Mouse (Mus musculus) heart, adult 2 months (tissue): ENCODE data around the gene Cd19. TPM values are rescaled to one million over a fixed set of nuclear protein-coding genes. Genes with fewer than 3 reads are reported as not detected.

Experiments used
- DNase-seq, 2 experiments: peaks; one replicate each; pipeline ENCODE4 v3.0.0; 2021
- H3K27ac ChIP-seq: fragments of 200-600 bp; 2 replicates; pipeline ENCODE4 v1.8.1; 2022
- H3K27me3 ChIP-seq: fragments of 200-500 bp; 2 replicates; pipeline ENCODE4 v1.6.1; 2012; ENCODE audit warnings: mild to moderate bottlenecking, low read length, inconsistent platforms, mixed read lengths; ENCODE audit not compliant: control insufficient read depth, insufficient read depth
- H3K36me3 ChIP-seq: fragments of 200-500 bp; 2 replicates; pipeline ENCODE4 v1.6.1; 2012; ENCODE audit warnings: low read length, inconsistent platforms; ENCODE audit not compliant: control insufficient read depth, insufficient read depth
- H3K4me1 ChIP-seq: fragments of 200-500 bp; 2 replicates; pipeline ENCODE4 v1.6.1; 2011; ENCODE audit warnings: low read length; ENCODE audit not compliant: control insufficient read depth, insufficient read depth
- H3K4me3 ChIP-seq: fragments of 200-600 bp; 2 replicates; pipeline ENCODE4 v1.8.1; 2022
- H3K79me2 ChIP-seq: fragments of 200-500 bp; replicated peaks from 2 replicates; pipeline ENCODE4 v1.6.1; 2012; ENCODE audit warnings: mild to moderate bottlenecking, inconsistent platforms, low read length, moderate library complexity, mixed read lengths; ENCODE audit not compliant: control insufficient read depth, insufficient read depth
- H3K9ac ChIP-seq: fragments of 200-500 bp; 2 replicates; pipeline ENCODE4 v1.6.1; 2012; ENCODE audit warnings: low read depth, mild to moderate bottlenecking, control low read depth, inconsistent platforms, low read length, mixed read lengths
- CTCF ChIP-seq: fragments of 200-600 bp; IDR thresholded peaks from 2 replicates; pipeline ENCODE4 v1.8.1; 2022; ENCODE audit warnings: antibody characterized with exemption, mild to moderate bottlenecking, moderate library complexity
- EP300 ChIP-seq: fragments of 200-500 bp; IDR thresholded peaks from 2 replicates; pipeline ENCODE4 v1.6.1; 2011; ENCODE audit warnings: low read depth, low read length, control low read depth; ENCODE audit not compliant: insufficient read depth
- POLR2A ChIP-seq: fragments of 200-500 bp; IDR thresholded peaks from 2 replicates; pipeline ENCODE4 v1.6.1; 2011; ENCODE audit warnings: mild to moderate bottlenecking, low read depth, low read length, control low read depth; ENCODE audit not compliant: insufficient read depth
- WGBS: fragments of 180-500 bp; shearing (Covaris S2); methylation state at CpG from one replicate; pipeline ENCODE4 v1.1.7; 2018; 5-methylcytosine and 5-hydroxymethylcytosine counted together
- intact Hi-C: fragments of 180-260 bp; cut with DNase I; formaldehyde crosslinking; loops from one replicate; pipeline ENCODE4 v1.15.1; 2025
- microRNA-seq, 2 experiments: library from miRNA; unstranded; fragments of <30 nt; microRNA quantifications; one replicate each; pipeline ENCODE4 v1.2.0; 2021
- polyA plus RNA-seq: library from polyadenylated mRNA; depleted of rRNA; stranded (reverse); fragments of >200 nt; gene quantifications from 2 replicates; pipeline ENCODE4 v1.2.3, GENCODE M21; 2012; rRNA removed
- total RNA-seq, 2 experiments: library from RNA; stranded (reverse); gene quantifications; 2 replicates each; pipeline ENCODE4 v1.2.3; 2021

The Cd19 gene
- total and polyA plus RNA-seq, 3 experiments, result 0.37 to 4.6 (median 1.9) TPM

DNA sequence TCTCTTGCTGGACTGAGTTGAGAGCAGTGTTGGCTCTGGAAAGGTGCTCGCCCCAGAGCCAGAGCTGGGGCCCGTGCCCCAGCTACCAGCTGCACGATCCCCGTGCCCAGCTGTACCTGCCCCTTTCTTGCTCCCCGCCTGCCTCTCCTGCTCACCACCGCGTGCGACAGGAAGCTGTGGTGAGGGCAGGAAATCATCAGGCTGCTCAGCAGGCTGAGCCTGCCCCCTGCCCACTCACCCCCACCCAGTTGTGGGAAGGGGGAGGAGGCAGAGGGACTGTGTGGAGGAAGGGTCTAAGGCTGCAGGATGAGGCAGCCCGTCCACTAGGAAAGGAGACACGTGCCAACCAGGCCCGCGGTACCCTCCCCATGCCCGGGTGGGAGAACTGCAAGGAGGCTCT, 45.3 kb downstream of the Cd19 start, which contains the start of gene Lat:
TSS of gene Lat (minus strand) at position 178 of the 400 bp plus-strand sequence.
- TF ChIP-seq CTCF (no peak), POLR2A (no peak), EP300 (no peak)
- intact Hi-C loops, result no loop called here
- DNase-seq, result peak in 1 of 2 experiments; percentile 55
- no peaks in the 10 kb centered on the region for H3K36me3 ChIP-seq
- no peaks in the 10 kb centered on the region for H3K79me2 ChIP-seq
- no peak within 1 kb of the TSS for H3K27ac ChIP-seq
- H3K4me1 ChIP-seq, result no peaks in the 10 kb centered on the region
- 57% methylated on average over 13 of the region's 13 CpGs for whole genome bisulfite sequencing
- no peak within 1 kb of the TSS for H3K9ac ChIP-seq
- H3K4me3 ChIP-seq, result no peak within 1 kb of the TSS
- no peaks in the 10 kb centered on the region for H3K27me3 ChIP-seq

GRCm38 (mm10) chr7:126368367-126368766, 46.3 kb downstream of the Cd19 start:
- no peak for DNase-seq
- no peak for TF ChIP-seq CTCF
- no peak for TF ChIP-seq POLR2A
- TF ChIP-seq EP300, result no peak
- no peak overlapping the region for H3K4me3 ChIP-seq
- intact Hi-C loops, result no loop called here
- H3K79me2 ChIP-seq, result no peaks in the 10 kb centered on the region
- H3K36me3 ChIP-seq, result no peaks in the 10 kb centered on the region
- no peak overlapping the region for H3K9ac ChIP-seq
- H3K27me3 ChIP-seq, result no peaks in the 10 kb centered on the region
- H3K27ac ChIP-seq, result no peak overlapping the region
- H3K4me1 ChIP-seq, result no peaks in the 10 kb centered on the region
- 79% methylated on average over 8 of the region's 8 CpGs for WGBS

DNA sequence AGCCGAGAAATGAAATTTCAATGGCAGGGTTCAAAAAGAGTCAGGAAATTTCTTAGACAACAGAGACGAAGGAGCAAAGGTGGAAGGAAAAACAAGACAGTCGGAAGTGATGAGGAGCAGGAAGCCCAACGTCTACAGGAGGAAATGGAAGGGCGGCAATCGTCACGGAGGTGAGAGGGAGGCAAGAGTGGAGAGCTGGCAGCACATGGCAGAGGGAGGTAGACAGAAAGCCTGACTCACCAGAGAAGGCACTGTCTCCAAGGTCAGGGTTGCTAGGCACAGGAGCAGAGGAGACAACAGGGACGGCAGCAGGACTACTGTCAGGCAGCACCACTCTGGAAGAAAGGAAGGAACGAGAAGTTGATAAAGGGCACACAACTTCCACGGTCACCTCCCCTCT, 47.1 kb downstream of the Cd19 start:
- no peak for DNase-seq
- Histone ChIP-seq H3K27me3 (no peaks in the 10 kb centered on the region), H3K79me2 (no peaks in the 10 kb centered on the region), H3K36me3 (no peaks in the 10 kb centered on the region), H3K4me3 (no peak overlapping the region), H3K9ac (no peak overlapping the region), H3K27ac (no peak overlapping the region), H3K4me1 (no peaks in the 10 kb centered on the region)
- 63% methylated on average over 10 of the region's 10 CpGs for WGBS
- no peak for TF ChIP-seq CTCF
- no peak for TF ChIP-seq EP300
- no peak for TF ChIP-seq POLR2A
- intact Hi-C loops, result no loop called here

DNA sequence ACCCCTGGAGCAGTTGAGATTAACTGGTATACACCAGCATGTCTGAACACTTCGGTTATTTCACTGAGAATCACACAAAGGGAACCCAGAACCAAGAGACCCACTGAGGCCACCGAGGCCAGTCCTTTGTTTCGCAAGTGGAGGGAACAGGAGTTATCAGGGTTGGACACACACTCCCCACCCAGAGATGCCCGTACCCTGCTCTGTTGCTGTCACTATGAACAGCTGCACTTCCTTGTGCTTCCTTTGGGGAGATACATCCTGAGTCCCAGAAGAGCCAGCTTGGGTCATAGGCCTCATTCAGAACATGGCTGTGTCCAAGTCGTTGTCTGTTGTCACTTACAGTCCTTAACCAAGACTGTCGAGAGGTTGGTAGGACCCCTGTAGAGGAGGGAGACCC, 51.7 kb downstream of the Cd19 start:
- H3K27ac ChIP-seq, result no peak overlapping the region
- no peak overlapping the region for H3K9ac ChIP-seq
- TF ChIP-seq POLR2A, result no peak
- TF ChIP-seq EP300, result no peak
- no peak for TF ChIP-seq CTCF
- no peak overlapping the region for H3K4me3 ChIP-seq
- H3K79me2 ChIP-seq, result no peaks in the 10 kb centered on the region
- WGBS, result 71% methylated on average over 6 of the region's 6 CpGs
- H3K27me3 ChIP-seq, result no peaks in the 10 kb centered on the region
- intact Hi-C loops, result no loop called here
- DNase-seq, result no peak
- no peaks in the 10 kb centered on the region for H3K4me1 ChIP-seq
- H3K36me3 ChIP-seq, result no peaks in the 10 kb centered on the region

DNA sequence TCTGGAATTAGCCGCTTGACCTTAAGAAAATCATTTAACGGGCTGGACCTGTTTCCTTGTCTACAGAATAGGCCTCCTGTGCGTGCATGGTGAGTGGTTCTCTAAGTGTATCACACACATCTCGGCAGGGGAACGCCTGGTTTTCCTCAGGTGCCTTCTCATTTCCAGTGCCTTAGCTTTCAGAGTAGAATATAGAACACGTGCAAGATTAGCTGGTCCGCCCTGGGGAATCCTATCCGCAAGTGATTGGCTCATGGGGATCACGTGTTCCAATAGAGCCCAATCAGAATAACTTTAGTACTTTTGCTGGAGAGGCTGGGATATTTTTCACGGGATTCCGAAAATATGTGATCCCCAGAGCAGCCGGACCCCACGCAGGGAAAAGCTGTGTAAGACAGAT, 55.6 kb downstream of the Cd19 start:
- intact Hi-C loops, result no loop called here
- Histone ChIP-seq H3K9ac (no peak overlapping the region), H3K36me3 (no peaks in the 10 kb centered on the region), H3K4me1 (no peaks in the 10 kb centered on the region), H3K4me3 (no peak overlapping the region), H3K79me2 (no peaks in the 10 kb centered on the region), H3K27me3 (no peaks in the 10 kb centered on the region), H3K27ac (no peak overlapping the region)
- 60% methylated on average over 13 of the region's 13 CpGs for WGBS
- no peak for DNase-seq
- TF ChIP-seq CTCF (no peak), POLR2A (no peak), EP300 (no peak)

Small RNA genes within 50 kb of the gene (microRNA-seq; reads per million reads assigned to microRNA genes)
- 0 reads per million in 2 experiments for gene Mir7058

Other genes with a start within 250 kb of the Cd19 start
- 10 to 100 TPM; 16.5 to 16.8 TPM for gene Xpo6, start 214.4 kb downstream of the Cd19 start, total RNA-seq
- gene Xpo6, start 214.4 kb downstream of the Cd19 start, polyA plus RNA-seq, result 133 and 148 TPM in 2 replicates
- 10 to 100 TPM; 61.9 to 87.4 TPM for gene Sbk1, start 142.3 kb downstream of the Cd19 start, total RNA-seq
- 44.5 and 55.4 TPM in 2 replicates for gene Sbk1, start 142.3 kb downstream of the Cd19 start, polyA plus RNA-seq
- gene Lat, start 45.3 kb downstream of the Cd19 start, total RNA-seq, result 1 to 10 TPM in 1 of 2 experiments, under 1 TPM in 1; 0.34 to 1.8 TPM
- 1.3 and 4.4 TPM in 2 replicates for gene Lat, start 45.3 kb downstream of the Cd19 start, polyA plus RNA-seq
- 10 to 100 TPM; 22.3 to 31.9 TPM for gene Spns1, start 37.4 kb downstream of the Cd19 start, total RNA-seq
- gene Spns1, start 37.4 kb downstream of the Cd19 start, polyA plus RNA-seq, result 57.5 and 68.8 TPM in 2 replicates
- 1 to 10 TPM; 4.0 to 4.9 TPM for gene Nfatc2ip, start 18.2 kb downstream of the Cd19 start, total RNA-seq
- gene Nfatc2ip, start 18.2 kb downstream of the Cd19 start, polyA plus RNA-seq, result 3.0 and 5.6 TPM in 2 replicates
- gene Rabep2, start 13.9 kb upstream of the Cd19 start, total RNA-seq, result 1 to 10 TPM; 5.3 to 6.3 TPM
- 8.1 and 9.2 TPM in 2 replicates for gene Rabep2, start 13.9 kb upstream of the Cd19 start, polyA plus RNA-seq
- gene Atp2a1, start 48.2 kb upstream of the Cd19 start, total RNA-seq, result 1 to 10 TPM; 1.1 to 1.3 TPM
- 5.7 and 6.6 TPM in 2 replicates for gene Atp2a1, start 48.2 kb upstream of the Cd19 start, polyA plus RNA-seq
- gene Sh2b1, start 60.5 kb upstream of the Cd19 start, total RNA-seq, result 10 to 100 TPM; 42.5 to 46.1 TPM
- 58.2 and 59.2 TPM in 2 replicates for gene Sh2b1, start 60.5 kb upstream of the Cd19 start, polyA plus RNA-seq
- 100 to 1,000 TPM; 271 to 314 TPM for gene Tufm, start 72.5 kb upstream of the Cd19 start, total RNA-seq
- gene Tufm, start 72.5 kb upstream of the Cd19 start, polyA plus RNA-seq, result 288 and 353 TPM in 2 replicates
- 10 to 100 TPM; 34.0 to 37.6 TPM for gene Atxn2l, start 88.5 kb upstream of the Cd19 start, total RNA-seq
- 48.1 and 66.7 TPM in 2 replicates for gene Atxn2l, start 88.5 kb upstream of the Cd19 start, polyA plus RNA-seq
- 100 to 1,000 TPM; 133 to 159 TPM for gene Eif3c, start 151.5 kb upstream of the Cd19 start, total RNA-seq
- 59.3 and 72.6 TPM in 2 replicates for gene Eif3c, start 151.5 kb upstream of the Cd19 start, polyA plus RNA-seq
- under 1 TPM; 0.32 to 0.39 TPM for gene Apobr, start 170.1 kb upstream of the Cd19 start, total RNA-seq
- 0.47 and 1.1 TPM in 2 replicates for gene Apobr, start 170.1 kb upstream of the Cd19 start, polyA plus RNA-seq
- gene Cln3, start 170.9 kb upstream of the Cd19 start, total RNA-seq, result 10 to 100 TPM; 12.8 to 12.9 TPM
- gene Cln3, start 170.9 kb upstream of the Cd19 start, polyA plus RNA-seq, result 30.0 and 33.2 TPM in 2 replicates
- gene Il27, start 180.1 kb upstream of the Cd19 start, total RNA-seq, result not detected
- gene Il27, start 180.1 kb upstream of the Cd19 start, polyA plus RNA-seq, result not detected in 2 replicates
- gene Nupr1, start 216.0 kb upstream of the Cd19 start, total RNA-seq, result 1 to 10 TPM; 4.8 to 6.5 TPM
- 10.5 and 13.9 TPM in 2 replicates for gene Nupr1, start 216.0 kb upstream of the Cd19 start, polyA plus RNA-seq
- gene Sgf29, start 234.4 kb upstream of the Cd19 start, total RNA-seq, result 10 to 100 TPM; 21.6 to 23.4 TPM
- 23.7 and 25.5 TPM in 2 replicates for gene Sgf29, start 234.4 kb upstream of the Cd19 start, polyA plus RNA-seq